Mouse (Mus musculus) left cerebral cortex, postnatal 36 days (tissue): ENCODE measurements around the gene Il4ra. TPM values are rescaled to one million over a fixed set of nuclear protein-coding genes. Genes with fewer than 3 reads are reported as not detected.

ENCODE experiments used
- DNase-seq, 2 experiments: peaks; one replicate each; pipeline ENCODE4 v3.0.0; 2021 to 2022; ENCODE audit warnings: low spot score in 2 of 2, mixed read lengths in 1 of 2
- intact Hi-C: fragments of 180-260 bp; cut with DNase I; formaldehyde crosslinking; loops from one replicate; pipeline ENCODE4 v1.15.1; 2025
- total RNA-seq, 2 experiments: library from RNA; stranded (reverse); gene quantifications; 2 replicates each; pipeline ENCODE4 v1.2.3; 2021

Gene Il4ra
- 1 to 10 TPM; 5.7 to 5.9 TPM for total RNA-seq

DNA sequence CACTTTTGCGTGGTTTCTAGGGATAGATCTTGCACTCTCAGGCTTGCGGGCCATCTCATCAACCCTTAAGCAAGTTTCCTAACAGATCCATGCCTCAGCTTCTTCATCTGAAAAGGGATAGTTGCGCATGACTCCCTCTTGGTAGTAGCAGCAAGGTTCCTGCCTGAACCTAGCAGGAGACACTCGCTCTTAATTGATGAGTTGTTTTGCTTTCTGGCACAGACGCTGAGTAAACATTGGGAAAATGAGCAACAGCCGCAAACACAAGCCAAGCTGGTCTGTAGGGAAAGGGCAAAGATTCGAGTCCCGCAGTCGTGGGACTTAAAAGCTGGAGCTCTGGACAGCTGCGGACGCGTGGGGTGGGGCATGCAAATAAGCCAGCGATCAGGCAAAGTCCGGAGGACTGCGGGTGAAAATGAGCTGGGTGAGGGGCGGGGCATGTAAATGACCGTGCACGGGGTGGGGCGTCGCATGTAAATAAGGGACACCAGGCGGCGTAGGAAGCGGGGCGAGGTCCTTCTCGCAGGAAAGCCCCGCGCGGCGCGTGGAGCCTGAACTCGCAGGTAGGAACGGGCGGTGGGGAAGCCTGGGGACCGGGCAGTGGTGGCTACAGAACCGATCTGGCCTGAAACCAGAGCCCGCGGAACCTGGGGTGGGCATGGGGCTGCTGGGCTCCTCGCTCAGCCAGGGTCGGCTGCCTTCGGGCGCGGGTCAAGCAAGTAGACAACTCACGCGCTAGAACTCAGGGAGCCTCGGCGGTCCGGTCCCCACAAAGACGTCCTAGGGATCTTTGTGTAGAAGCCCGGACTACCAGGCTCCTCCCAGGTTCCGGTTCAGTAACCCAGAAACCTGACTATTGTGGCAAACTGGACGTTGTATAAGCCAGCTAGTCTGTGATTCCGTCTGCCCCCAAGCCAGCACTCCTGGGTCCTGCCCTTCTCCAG is at the start of gene Il4ra:
Gene Il4ra (plus strand): TSS at position 355 of the 944 bp plus-strand sequence.
- peak; percentile 62 to 67 for DNase-seq
- intact Hi-C loops, result loop anchor here (5.0 kb wide), 1 partner anchor 60 kb away; the partner anchor contains the start of gene Nsmce1

DNA sequence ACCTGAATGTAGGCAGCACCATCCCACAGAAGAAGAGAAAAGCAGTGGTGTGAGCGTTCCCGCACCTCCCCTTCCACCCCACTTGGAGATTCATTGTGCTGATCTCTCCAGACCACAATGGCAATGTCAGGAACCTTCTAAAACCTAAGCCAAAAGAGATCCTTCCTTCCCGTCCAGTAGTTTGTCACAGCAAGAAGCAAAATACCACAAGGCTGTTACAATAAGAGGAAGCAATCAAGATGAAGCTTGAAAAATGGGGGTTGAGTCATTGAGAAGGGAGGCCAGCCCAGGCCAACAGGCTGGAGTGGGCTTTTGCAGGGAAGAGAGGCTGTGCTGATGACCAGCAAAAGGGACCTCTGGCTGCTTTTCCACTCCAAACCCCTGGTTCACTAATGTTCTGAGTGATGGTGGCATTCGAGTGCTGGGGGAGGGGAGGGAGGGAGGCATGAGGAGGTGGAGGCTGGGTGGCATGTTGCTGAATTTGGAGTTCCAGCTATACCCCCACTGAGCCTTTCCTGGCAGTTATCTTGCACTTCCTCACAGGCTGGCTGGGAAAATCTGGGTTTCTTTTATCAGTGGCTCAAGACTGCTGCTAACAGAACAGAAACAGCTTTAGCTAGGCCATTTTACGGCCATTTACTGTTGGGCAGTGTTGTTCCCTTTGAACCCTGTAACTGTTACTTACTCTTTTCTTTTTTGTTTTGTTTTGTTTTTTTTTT is 48.4 kb upstream of the Il4ra start:
- no peak for DNase-seq
- intact Hi-C loops, result no loop called here

DNA sequence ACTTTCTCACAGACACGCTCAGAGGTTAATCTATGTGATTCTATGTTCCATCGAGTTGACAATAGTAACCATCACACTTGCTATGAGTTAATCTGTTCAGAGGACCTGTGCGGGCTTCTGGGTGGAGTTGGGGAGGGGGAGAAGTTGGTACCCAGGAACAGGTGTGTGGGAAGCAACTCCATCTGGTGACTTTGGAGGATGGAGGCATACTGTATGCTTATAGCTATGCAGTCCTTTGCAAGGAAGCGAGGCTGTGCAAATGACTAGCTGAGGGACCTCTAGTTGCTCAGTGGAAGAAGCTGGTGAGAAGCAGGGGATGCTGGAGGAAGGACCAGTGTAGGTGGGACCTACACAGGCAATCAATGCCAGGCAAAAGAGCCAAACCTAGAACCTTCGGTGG is 47.3 kb upstream of the Il4ra start:
- intact Hi-C loops, result no loop called here
- peak; percentile 47 to 56 for DNase-seq

DNA sequence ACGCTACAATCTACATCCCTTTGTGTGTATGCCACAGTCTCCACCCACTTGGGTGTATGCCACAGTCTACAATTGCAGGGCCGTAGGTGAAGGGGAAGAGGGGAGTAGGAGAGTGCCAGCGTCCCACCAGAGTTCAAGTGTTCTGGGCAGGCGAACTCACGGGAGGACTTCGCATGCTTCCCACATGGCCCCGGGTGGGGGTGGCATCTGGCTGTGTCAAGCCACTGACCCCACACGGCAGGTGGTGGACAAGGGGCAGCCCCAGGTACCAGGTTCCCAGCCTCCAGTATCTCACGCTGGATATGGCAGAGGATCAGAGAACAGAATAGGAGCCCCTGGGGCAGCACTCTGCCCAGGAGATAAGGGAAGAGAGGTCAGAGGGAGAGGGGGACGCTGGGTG is 46.4 kb upstream of the Il4ra start:
- intact Hi-C loops, result no loop called here
- DNase-seq, result no peak

DNA sequence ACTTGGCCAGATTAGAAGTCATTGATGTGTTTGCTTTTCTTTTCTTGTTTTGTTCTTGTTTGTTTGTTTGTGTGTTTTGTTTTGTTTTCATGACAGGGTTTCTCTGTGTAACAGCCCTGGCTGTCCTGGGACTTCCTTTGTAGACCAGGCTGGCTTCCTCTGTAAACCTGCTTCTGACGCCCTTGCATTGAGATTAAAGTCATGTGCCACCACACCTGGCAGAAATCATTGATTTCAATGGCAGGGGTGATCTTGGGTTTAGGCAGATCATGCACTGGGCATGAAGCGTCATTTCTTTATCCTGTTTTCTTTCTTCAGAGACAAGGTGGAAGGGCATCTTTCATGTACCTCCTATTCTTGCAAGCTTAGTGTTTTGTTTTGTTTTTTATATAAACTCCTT is 44.6 kb upstream of the Il4ra start:
- no peak for DNase-seq
- intact Hi-C loops, result no loop called here

DNA sequence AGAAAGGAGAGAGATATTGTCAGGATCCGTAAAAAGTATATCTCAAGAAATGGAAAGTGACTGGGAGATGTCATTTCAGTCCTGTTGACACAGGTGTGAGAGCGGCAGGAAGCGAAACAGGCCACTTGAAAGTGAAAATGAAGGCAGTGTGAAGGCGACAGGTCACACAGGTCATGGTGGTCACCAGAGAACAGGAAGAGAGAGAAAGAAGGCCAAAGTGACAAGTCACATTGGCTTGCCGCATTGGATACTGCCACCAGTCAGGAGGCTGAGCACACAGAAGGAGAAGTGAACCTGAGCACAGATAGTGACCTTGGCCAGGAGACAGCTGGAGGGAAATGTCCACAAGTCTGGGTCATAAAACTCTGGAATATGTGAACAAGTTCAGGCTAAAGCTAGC is 40.5 kb upstream of the Il4ra start:
- intact Hi-C loops, result no loop called here
- no peak for DNase-seq

DNA sequence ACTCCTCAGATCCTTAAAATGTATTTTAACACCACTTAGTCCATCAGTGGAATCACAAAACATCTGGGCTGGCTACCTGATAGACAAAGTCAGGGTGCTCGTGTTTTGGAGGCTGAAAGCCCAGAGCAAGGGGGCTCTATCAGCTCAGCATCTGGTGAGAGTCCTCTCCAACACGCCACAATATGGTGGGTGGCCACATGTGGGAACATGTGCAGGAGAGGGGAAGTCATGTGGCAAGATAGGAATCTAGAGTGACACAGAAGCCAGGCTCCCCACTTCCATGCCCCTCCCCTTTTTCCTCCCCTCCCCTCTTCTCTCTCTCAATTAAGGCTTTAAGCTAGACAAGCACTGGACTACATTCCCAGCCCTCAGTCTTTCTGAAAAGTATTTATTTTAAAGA is 40.1 kb upstream of the Il4ra start:
- no peak for DNase-seq
- intact Hi-C loops, result no loop called here

DNA sequence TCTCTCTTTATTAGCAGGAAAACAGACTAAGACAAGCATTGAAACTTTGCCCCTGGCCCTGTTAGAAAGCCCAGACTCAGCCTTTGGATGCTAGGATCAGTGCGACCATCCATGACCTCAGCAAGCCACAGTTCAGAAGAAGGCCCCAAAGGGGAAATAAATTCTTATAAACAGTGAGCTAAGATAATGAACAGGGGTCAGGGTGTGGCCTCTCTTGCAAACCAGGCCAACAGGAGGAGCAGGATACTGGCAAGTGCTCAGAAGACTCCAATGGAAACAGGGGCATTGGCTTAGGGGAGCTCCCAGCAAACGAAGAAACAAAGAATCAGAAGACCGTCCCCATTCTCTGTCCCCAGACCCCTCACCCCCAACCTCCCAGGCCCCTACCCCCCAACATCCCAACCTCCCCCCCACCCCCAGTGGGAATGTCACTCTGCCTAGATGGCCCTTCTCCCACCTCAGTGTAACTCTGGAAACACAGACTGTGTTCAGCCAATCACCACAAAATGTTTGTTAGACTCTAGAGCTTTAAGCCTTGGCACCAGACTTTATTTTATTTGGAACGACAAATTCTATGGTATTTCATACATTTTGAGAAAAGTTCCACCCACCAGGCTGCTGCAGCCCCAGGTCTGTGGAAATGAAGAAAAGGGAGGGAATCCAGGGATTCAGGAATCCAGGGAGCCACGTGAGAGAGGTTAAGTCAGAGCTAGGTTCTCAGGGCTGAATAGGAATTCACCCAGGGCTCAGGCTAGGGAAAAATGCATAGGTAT is 36.7 kb upstream of the Il4ra start:
- no peak for DNase-seq
- intact Hi-C loops, result no loop called here

DNA sequence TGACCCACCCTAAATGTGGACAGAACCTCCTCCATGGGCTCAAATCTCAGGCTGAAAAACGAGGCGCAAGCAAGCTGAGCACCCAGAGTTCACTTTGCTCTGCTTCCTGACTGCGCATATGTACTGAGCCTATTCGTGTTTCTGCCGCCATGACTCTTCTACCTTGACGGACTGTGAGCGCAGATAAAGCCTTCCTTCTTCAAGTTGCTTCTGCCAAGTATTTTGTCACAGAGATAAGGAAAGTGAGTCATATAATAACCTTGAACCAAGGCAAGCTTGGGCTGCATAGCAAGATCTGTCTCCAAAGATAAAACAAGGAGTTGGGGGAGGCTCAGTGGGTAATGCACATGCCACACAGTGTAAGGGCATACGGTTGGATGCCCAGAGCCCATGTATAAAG is 35.2 kb upstream of the Il4ra start:
- intact Hi-C loops, result no loop called here

DNA sequence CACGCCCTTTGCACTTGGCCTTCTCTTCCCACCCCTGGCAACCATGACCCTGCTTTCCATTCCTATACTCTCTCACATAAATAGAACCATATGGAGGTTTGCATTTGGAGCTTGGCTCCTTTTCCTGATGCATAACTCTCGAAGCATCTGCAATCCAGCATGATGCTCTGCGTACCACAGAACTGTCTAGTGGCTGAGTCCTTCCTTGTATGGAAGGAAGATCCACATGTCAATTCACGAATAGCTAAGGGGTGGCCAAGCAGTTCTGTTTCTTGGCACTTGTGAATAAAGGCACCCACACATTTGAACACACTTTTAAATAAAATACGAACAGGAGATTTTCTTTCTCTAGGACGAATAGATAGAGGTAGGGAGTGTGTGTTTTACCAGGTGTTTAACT is 34.5 kb upstream of the Il4ra start:
- no peak for DNase-seq
- intact Hi-C loops, result no loop called here

More for the DNA sequence above, 35.2 kb upstream of the Il4ra start:
- no peak for DNase-seq

DNA sequence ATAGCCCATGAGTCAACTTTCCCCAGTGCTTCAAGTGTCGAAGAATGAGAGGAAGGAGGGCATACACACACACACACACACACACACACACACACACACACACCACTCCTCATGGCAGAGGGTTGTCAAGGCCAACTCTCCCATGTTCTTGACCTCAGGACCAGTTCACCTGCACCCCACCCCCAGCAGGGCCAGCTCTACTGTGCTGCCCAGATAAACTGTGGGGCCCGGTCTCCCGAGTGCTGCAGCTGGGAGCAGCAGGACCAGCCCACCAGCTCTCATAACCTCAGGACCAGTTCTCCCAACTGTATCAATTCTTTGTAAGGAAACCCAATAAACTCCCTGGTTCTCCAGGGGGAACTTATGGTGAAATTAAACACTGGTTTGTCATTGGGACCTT is 32.2 kb upstream of the Il4ra start:
- DNase-seq, result no peak

DNA sequence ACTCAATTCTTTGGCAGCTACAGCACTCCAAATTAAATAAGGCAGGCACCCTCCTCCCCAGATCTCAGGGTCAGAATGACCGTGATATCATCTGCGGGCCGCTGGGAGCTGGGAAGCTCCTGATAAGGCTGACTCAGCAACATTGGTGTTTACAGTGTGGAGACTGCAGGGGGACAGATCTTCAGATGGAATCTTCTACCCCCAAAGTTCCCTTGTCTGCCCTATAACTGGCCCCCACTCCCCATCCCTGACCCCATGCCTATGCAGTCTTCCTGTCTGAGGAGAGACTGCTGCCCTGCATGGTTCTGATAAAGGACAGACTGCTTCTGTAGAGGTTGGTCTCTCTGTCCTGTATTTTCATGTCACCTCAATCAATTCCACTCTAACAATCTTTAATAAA is 28.9 kb upstream of the Il4ra start:
- DNase-seq, result no peak
- intact Hi-C loops, result no loop called here

More for the DNA sequence above, 32.2 kb upstream of the Il4ra start:
- intact Hi-C loops, result no loop called here

DNA sequence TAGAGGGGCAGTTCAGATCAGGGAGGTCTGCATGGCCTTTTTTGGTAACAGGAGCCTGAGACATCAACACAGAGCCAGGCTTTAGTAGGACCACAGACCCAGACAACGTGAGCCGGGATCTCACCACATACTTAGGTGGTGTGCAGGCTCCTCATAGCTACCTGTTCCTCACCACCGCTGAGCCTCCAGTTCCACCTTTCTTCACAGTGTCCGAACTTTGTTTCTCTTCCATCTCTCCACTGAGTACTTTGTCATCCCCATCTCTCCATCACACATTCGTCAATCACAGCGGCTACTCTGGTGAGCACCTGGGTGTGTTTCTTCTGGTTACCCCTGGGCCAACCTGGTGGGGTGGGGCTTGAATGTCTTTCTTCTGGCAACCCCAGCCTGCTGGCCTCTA is 24.7 kb upstream of the Il4ra start:
- DNase-seq, result no peak
- intact Hi-C loops, result no loop called here

DNA sequence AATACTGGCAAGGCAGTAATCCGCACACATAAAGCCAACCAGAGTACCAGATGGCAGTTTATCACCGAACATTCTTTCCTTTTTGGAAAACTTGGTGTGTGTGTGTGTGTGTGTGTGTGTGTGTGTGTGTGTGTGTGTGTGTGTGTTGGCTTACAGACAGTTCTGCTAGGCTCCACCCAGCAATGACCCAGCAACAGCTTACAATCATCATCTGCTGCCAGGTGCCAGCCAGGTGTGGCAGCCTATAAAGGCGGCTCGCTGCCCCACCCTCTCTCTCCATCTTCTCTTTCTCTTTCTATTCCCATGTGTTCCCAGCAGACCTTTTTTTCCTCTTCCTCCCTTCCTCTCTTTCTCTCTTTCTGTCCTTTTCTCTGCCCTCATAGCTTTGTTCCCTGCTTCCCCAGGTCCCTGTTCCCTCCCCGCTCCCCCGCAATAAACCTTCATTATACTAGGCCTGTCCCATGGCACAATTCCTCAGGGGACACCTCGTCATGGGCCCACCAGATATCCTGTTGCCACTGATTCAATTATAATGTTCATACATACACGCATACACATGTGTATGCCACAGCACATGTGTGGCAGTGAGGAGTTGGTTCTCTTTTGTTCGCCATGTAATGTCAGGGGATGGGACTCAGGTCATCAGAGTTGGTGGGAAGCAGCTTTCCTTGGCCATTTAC is 23.9 kb upstream of the Il4ra start:
- intact Hi-C loops, result no loop called here

DNA sequence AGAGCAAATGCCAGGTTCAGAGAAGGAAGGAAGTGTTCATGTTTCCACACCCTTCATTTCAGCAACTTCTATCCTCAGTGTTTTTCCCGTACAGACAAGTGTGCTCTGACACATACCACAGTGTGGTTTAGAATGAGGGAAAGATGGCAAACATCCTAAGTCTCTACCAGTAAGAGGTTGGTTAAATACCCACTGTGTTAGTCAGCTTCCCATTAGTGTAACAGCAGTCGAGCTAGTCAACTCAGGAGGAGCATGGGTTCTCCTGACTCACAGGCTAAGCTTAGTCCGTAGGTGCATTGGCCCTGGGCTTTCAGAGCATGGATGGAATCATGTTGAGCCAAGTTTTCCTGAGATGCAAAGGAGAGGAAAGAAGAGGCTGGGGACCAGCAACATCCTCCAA is 12.6 kb upstream of the Il4ra start:
- DNase-seq, result no peak
- intact Hi-C loops, result no loop called here

More for the DNA sequence above, 23.9 kb upstream of the Il4ra start:
- DNase-seq, result no peak

DNA sequence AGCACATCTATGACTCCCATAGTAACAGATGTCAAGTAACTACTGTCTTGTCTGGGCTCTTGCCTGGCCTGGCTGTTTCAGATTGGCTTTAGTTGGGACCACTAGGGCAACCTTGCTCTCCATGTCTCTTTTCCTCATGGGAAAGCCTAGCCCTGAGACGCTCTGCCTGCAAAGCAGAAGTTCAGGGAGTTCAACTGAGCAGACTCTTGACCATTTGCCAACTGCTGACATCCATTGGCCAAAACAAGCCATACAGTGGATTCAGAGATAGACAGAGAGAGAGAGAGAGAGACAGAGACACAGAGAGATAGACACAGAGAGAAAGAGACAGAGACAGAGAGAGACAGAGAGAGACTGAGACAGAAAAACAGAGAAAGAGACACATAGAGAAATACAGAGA is 10.9 kb upstream of the Il4ra start:
- DNase-seq, result no peak
- intact Hi-C loops, result no loop called here

DNA sequence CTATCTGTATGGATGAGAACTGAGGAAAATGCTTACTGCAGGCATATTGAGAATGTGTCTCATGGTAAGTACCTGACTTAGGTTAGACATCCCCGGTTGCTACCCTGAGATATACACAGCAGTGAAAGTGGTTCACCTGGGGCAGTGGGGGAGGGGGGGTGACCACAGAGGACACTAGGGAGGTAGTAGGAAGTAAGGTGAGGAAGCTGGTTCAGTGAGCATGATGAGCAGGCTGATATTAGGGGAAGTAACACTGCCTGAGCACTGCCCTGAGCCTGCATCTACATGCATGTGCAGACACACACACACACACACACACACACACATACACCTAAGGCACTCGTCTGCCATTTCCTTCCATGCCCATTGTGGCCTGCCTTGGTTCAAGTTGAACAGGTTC is 10.1 kb upstream of the Il4ra start:
- intact Hi-C loops, result no loop called here
- no peak for DNase-seq

DNA sequence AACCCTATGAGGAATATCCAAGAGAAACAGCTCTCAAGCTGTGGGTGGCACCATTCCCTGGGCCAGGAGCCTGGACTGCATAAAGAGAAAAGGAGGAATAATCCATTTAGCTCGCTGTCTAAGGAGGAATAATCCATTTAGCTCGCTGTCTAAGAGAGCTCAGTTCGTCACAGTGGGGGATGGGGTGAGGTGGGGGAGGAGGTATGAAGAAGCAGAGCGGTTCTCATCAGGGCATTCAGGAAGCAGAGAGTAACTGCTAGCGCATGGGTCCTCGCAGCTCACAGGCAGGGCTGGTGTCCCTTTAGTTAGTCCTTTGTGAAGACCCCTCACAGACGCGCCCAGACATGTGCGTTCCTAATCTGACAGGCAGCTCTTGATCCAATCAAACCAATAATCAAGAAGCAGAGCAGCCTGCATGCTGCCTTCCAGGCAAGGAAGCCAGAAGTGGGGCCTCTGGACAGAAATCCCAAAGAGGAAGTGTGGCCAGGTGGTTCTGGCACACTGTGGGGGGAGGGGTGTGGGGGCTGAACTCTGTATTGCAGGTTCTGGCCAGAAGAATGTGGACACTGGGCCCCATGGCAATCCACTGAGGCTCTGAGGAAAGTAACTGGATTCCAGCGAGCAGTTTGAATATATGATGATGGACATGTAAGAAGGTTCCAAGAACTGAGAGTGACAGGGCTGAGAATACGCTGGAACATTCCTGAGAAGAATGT is 9.4 kb upstream of the Il4ra start:
- intact Hi-C loops, result no loop called here
- DNase-seq, result no peak

DNA sequence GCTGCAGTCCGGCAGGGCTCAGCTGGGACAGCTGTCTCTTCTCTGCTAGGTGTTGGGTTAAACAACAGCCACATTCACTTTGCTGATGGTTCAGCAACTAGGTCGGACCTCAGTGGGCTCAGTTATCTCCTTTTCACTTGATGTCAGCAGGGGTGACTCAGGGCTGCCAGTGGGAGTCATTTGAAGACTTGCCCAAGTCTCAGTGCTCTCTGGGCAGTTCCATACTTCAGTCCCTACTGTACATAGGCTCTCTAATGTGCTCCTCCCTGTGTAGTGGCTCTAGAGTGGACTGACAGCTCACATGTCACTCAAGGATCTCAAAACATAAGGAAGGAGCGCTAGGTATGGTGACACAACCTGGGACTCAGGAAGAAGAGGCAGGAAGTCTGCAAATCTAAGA is 8.4 kb upstream of the Il4ra start:
- DNase-seq, result no peak
- intact Hi-C loops, result no loop called here
